Mouse (Mus musculus) embryonic fibroblast, embryonic 13.5 days (primary cell): Measurements from ENCODE around the gene Glrx5.

Experiments used
- CTCF ChIP-seq: IDR thresholded peaks from 2 replicates; pipeline ENCODE4 v1.5.1; 2011; ENCODE audit warnings: mild to moderate bottlenecking, control low read depth, low read length, moderate library complexity, borderline replicate concordance; ENCODE audit not compliant: insufficient read depth
- POLR2A ChIP-seq: IDR thresholded peaks from 2 replicates; pipeline ENCODE4 v1.6.1; 2011; ENCODE audit warnings: low read depth, mild to moderate bottlenecking, control low read depth, low read length, moderate library complexity

- TF ChIP-seq POLR2A = no peak
- no peak for TF ChIP-seq CTCF
These were observed 51.7 kb downstream of the Glrx5 start for GRCm38 (mm10) chr12:105084171-105084570.
